Mouse (Mus musculus) adrenal gland, postnatal 36 days (tissue): ENCODE data around the gene Fam234a. TPM values are rescaled to one million over a fixed set of nuclear protein-coding genes. Genes with fewer than 3 reads are reported as not detected.
"Not testable (repeated sequence)": the region's sequence is repeated elsewhere in the genome, so short reads cannot be mapped to it uniquely, and the experiment has no call there.

ENCODE experiments used
- DNase-seq, 2 experiments: peaks; one replicate each; pipeline ENCODE4 v3.0.0; 2021; ENCODE audit warnings: mixed read lengths in 1 of 2
- total RNA-seq, 2 experiments: library from RNA; stranded (reverse); gene quantifications; 2 replicates each; pipeline ENCODE4 v1.2.3; 2021

Gene Fam234a
- total RNA-seq, 2 experiments from 2014 or later, result 107 to 126 TPM

GRCm38 (mm10) chr17:26235077-26235815 lies 8.8 kb downstream of the Fam234a start:
- no peak for DNase-seq

- no peak for DNase-seq
Observed at GRCm38 (mm10) chr17:26234386-26234785, 9.7 kb downstream of the Fam234a start.

- no peak for DNase-seq
Observed at GRCm38 (mm10) chr17:26232863-26233262, 11.2 kb downstream of the Fam234a start.

- DNase-seq, result no peak
Observed at GRCm38 (mm10) chr17:26231156-26231555, 12.9 kb downstream of the Fam234a start.

- DNase-seq, result no peak
Observed at GRCm38 (mm10) chr17:26229776-26230175, 14.3 kb downstream of the Fam234a start.

DNA sequence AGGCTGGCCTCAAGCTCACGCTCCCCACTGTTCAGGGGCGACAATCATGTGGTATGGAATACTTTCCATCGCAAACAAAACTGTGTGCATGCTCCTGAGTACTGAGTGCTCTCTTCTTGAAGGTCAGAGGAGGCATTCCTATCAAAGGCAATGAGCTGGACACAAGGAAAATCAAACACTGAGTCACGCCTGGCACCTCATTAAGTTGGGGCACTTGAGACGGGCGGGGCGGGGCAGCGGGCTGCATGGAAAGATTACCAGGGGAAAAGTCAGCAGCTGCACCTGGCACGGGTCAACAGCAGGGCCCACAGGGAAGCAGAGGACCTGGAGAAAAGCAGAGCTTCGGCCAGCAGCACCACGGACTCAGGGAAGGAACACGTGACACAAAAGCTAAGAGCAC lies 18.9 kb downstream of the Fam234a start:
- DNase-seq, result peak in 1 of 2 experiments; percentile 44

- no peak for DNase-seq
Observed at GRCm38 (mm10) chr17:26221508-26221907, 22.5 kb downstream of the Fam234a start.

DNA sequence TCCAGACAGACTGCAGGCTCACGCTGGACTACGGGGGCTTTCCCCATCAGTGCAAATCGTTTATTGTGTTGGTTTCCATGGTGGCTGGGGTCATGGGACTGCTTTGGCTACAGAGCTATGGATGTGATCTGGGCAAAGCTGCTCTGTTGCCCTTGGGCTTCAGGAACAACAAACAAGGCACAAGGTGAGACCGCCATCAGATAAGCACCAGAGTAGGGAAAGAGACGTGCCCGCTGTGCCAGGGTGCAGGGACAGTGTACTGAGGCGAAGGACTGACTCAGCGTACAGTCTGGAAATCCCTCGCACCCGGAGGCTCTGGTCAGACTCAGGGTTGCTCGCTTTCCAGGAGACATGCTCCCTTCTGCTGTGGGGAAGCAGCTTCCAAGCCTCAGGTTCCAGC lies 31.4 kb downstream of the Fam234a start:
- DNase-seq, result no peak

- no peak for DNase-seq
Observed at GRCm38 (mm10) chr17:26212241-26212640, 31.8 kb downstream of the Fam234a start.

DNA sequence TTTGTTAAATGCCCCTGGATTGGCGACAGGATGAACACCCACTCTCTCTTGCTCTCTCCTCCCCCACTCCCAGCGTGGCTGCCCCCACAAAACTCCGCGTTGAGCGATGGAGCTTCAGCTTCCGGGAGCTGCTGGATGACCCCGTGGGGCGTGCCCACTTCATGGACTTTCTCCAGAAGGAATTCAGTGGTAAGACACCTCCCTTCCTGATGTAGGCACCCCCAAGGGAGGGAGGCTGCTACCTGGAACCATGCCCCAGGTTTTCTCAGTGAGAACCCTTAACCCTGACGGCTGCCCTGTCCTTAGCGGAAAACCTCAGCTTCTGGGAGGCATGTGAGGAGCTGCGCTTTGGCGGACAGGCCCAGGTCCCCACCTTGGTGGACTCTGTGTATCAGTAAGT lies 36.4 kb downstream of the Fam234a start, which contains the start of gene Arhgdig:
Gene Arhgdig, minus strand, starts transcription at position 101 of the 400 bp plus-strand sequence.
- DNase-seq, result no peak

- peak; percentile 59 to 67 for DNase-seq
Observed at GRCm38 (mm10) chr17:26206392-26206791, 37.6 kb downstream of the Fam234a start.

- DNase-seq, result no peak
Observed at GRCm38 (mm10) chr17:26204766-26205165, 39.3 kb downstream of the Fam234a start.

- peak; percentile 72 to 79 for DNase-seq
Observed at GRCm38 (mm10) chr17:26203321-26203811, 40.7 kb downstream of the Fam234a start.

GRCm38 (mm10) chr17:26202737-26203136 lies 41.3 kb downstream of the Fam234a start, which contains the start of gene Rgs11:
TSS of gene Rgs11 (plus strand) at chr17:26202951.
- peak; percentile 78 to 87 for DNase-seq

DNA sequence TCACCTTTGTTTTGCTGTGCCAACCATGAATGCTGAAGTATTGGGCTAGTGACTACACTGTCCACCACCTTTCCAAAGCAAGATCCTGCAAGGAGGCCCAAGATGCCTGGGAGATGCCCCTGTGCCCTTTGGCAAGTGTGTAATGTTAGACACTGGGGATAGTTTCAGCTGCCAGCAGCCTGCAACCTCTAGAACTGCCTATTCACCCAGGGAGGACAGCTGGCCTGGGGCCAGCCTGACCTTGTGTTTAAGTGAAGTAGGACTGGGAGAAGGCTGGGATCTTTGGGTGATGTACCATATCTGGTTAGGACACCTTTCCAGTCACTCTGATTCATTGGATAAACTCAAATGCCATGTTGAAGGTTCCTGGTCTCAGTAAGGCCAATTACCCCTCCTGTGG lies 42.0 kb downstream of the Fam234a start:
- peak; percentile 67 to 68 for DNase-seq

GRCm38 (mm10) chr17:26200831-26201705 lies 43.0 kb downstream of the Fam234a start:
- DNase-seq, result peak; percentile 45 to 56

DNA sequence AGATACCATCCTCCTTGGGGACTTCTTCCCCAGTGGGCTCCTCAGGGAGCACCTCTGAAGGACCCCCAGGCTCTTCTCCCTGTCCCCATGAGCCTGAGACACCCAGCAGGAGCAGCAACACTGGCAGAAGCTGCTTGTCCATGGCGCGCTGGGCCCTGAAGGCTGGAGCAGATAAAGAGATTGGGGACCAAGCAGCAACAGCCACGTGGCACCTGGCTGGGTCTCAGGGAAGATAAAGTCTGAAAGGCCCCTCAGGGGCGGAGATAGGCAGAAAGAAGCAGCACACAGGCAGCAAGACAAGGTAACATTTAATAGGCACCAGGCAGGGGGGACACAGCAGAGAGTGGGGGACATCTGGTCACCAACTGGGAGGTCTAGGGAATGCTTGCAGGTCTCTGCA lies 45.1 kb downstream of the Fam234a start, which contains the start of gene Pdia2:
Gene Pdia2, minus strand, starts transcription at position 196 of the 400 bp plus-strand sequence.
- no peak for DNase-seq

- DNase-seq, result no peak
Observed at GRCm38 (mm10) chr17:26192481-26193190, 51.4 kb downstream of the Fam234a start.

DNA sequence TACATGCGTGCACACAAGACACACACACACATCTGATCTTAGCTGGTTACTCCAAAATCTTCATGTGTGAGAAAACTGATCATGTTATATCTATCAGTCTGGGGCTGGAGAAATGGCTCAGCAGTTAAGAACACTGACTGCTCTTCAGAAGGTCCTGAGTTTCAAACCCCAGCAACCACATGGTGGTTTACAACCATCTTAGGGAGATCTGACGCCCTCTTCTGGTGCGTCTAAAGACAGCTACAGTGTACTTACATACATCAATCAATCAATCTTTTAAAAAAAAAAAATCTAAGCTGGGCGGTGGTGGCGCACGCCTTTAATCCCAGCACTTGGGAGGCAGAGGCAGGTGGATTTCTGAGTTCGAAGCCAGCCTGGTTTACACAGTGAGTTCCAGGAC lies 52.6 kb downstream of the Fam234a start:
- not testable (repeated sequence) for DNase-seq

DNA sequence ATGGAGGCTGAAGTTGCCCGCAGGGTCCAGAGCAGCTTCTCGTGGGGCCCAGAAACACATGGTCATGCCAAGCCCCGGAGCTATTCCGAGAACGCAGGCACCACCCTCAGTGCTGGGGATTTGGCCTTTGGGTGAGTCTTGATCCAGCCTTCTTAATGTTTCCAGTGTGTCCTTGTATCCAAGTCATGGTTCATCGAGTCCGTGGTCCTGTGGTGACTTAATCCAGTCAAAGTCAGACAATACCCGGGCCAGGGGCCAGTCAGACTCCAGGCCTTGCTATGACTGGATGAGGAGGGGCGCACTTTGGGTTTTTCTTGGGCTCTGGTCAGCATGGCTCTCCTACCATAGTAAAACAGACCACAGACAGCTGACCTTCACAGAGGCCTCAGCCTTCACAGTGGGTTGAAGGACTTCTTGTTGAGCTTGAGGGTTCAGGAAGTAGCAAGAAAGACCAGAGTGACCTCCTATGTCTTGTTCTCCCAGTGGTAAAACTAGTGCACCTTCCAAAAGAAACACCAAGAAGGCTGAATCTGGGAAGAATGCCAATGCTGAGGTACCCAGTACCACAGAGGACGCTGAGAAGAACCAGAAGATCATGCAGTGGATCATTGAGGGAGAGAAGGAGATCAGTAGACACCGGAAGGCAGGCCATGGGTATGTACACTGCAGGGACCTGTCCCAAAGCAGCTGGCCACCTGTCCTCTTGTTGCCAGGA lies 55.8 kb downstream of the Fam234a start:
- DNase-seq, result no peak

DNA sequence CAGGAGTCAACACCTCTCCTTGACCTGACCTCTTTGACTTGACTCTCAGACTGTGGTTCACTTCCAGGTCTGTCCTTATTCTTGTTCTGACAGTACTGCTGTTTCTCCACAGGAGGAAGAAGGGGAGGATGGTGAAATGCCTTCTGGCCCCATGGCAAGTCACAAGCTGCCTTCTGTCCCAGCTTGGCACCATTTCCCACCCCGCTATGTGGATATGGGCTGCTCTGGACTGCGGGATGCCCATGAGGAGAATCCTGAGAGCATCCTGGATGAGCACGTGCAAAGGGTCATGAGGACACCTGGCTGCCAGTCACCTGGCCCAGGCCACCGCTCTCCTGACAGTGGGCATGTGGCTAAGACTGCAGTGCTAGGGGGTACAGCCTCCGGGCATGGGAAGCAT lies 56.5 kb downstream of the Fam234a start:
- DNase-seq, result no peak
